Mouse (Mus musculus): ENCODE results near the gene Dennd1a.

The Dennd1a gene

GRCm38 (mm10) chr2:37777958-37778720 lies 509.1 kb downstream of the Dennd1a start:
- peak; percentile 66 for DNase-seq (ENCODE audit: extremely low spot score, low spot score)

GRCm38 (mm10) chr2:37776611-37777411 lies 510.4 kb downstream of the Dennd1a start:
- DNase-seq (ENCODE audit: extremely low spot score, low spot score): no peak

DNA sequence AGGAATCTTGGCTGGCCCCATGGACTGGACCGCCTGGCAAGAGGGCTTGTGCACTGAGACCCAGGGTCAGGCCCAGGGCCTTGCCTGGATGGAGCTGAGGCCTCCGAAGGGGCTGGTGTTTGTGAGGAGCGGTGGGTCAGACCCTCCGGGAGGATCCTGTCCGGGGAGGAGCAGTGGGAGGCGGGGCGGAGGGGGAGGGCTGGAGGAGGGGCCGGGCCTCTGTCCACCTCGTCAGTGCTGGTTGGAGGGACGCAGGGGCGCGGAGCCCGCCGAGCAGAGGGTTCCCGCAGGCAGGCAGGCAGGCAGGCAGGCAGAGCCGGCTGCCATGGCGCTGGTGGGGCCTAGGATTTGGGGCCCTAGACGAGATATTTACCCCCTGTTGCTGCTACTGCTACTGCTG lies 511.2 kb downstream of the Dennd1a start, which contains the start of gene Crb2:
TSS of gene Crb2 (plus strand) at position 234 of the 400 bp plus-strand sequence.
- peak; percentile 86 for DNase-seq (ENCODE audit: extremely low spot score, low spot score)

- peak; percentile 85 for DNase-seq (ENCODE audit: extremely low spot score, low spot score)
Observed at GRCm38 (mm10) chr2:37774571-37774970, 512.6 kb downstream of the Dennd1a start.

DNA sequence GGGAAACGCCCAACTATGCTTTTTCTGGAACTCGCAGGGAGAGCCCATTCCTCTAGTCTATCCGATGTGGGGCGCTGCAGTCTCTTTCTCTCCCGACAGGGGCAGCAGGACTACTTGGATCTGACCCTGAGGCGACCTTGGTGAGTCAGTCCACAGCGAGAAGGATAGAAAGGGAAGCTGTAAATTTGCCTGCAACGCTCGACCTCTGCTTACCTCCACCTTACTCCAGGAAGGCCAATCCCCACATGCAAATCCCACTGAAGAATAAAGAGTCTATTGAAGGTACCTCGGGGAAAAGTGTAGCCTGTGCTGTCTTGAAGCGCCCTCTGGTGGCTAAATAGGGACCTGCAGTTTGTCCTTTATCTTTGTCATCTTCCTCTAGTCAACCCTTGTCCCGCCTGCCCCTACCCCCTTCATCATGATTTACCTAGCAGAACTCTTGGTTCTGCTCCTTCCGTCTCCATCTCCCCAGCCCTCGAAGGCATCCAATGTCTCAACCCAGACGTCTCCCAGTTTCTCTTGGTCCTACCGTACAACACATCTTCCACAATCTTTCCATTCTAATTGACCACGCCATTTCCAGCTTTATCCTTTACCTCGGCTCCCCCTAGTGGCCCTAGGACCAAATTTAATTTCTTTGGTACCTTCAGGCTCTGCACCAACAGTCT lies 515.4 kb downstream of the Dennd1a start:
- DNase-seq (ENCODE audit: extremely low spot score, low spot score): peak; percentile 93

DNA sequence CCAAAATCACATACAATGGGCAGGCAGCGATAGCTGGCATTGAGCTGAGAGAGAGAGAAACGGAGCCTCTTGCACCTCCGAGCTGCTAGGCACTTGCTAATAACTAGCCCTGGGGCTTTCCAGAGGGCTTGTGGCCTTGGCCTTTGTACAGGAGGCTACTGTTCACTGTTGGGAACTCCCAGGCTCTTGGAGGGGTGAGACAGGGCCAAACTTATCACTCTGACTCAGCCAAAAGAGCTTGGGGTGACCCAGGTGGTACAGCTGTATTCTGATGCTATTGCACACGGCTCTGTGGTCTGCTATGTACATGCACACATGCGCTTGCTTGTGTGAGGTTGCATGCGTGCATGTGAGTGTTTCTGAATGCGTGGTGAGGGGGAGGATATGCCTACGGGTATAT lies 517.4 kb downstream of the Dennd1a start:
- no peak for DNase-seq (ENCODE audit: extremely low spot score, low spot score)

DNA sequence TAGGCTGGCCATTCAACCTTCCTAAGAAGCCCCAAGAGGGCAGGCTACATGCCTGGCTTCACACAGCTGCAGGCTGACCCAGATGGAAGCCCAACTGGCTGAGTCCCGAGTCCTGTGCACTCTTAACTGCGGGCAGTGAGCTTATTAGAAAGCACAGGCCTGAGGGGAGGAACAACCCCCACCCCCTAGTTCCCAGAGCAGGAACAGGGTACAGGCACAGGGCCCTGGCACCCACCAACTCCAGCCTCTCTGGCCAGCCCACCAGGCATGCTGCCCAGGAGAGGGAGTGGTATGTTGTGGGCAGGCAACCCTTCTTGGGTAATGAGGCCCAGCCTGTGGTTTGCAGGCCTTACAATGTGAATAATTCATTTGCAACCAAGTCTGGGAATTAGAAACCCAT lies 518.3 kb downstream of the Dennd1a start:
- no peak for DNase-seq (ENCODE audit: extremely low spot score, low spot score)

GRCm38 (mm10) chr2:37767739-37768138 lies 519.5 kb downstream of the Dennd1a start:
- DNase-seq (ENCODE audit: extremely low spot score, low spot score): no peak

GRCm38 (mm10) chr2:37767080-37767547 lies 520.1 kb downstream of the Dennd1a start:
- peak; percentile 45 for DNase-seq (ENCODE audit: extremely low spot score, low spot score)

GRCm38 (mm10) chr2:37766027-37766761 lies 521.0 kb downstream of the Dennd1a start:
- no peak for DNase-seq (ENCODE audit: extremely low spot score, low spot score)

DNA sequence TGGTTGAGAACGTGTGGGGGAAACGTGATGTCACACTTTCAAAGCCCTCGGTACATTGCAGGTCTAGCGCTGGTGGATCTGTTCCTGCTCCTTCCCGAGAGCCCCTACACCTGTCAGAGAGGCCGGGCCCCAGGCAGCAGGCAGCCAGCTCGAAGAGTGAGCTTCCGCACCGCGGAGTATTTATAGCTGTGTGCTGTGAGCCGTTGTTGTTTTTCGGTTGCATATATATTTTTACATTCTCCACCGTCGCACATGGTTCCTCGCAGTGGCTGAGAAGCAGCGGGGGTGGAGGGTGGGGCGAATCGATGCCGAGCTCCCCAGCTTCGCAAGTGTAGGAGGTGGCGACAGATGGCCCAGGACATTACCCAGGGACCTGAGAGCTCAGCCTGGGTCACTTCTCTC lies 522.1 kb downstream of the Dennd1a start:
- DNase-seq (ENCODE audit: extremely low spot score, low spot score): no peak

DNA sequence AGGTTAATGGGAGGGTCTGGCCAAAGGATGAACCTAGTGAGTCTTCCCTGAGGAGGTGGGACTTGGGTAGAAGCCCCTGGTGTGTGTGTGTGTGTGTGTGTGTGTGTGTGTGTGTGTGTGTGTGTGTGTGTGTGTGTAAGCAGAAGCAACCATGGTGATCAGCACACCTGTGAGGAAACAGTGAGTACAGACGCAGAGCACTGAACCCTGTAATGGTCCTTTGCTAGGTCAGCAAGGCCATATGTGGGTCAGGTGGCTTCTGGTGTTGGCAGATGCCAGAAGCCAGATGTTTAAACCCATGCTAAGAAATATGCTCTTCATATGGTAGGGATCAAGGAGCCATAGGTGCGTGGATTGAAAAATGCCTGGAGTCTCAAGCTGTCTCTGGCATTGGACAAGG lies 522.7 kb downstream of the Dennd1a start:
- DNase-seq (ENCODE audit: extremely low spot score, low spot score): no peak

- no peak for DNase-seq (ENCODE audit: extremely low spot score, low spot score)
Observed at GRCm38 (mm10) chr2:37763638-37764037, 523.6 kb downstream of the Dennd1a start.

GRCm38 (mm10) chr2:37760633-37761032 lies 526.6 kb downstream of the Dennd1a start:
- no peak for DNase-seq (ENCODE audit: extremely low spot score, low spot score)

DNA sequence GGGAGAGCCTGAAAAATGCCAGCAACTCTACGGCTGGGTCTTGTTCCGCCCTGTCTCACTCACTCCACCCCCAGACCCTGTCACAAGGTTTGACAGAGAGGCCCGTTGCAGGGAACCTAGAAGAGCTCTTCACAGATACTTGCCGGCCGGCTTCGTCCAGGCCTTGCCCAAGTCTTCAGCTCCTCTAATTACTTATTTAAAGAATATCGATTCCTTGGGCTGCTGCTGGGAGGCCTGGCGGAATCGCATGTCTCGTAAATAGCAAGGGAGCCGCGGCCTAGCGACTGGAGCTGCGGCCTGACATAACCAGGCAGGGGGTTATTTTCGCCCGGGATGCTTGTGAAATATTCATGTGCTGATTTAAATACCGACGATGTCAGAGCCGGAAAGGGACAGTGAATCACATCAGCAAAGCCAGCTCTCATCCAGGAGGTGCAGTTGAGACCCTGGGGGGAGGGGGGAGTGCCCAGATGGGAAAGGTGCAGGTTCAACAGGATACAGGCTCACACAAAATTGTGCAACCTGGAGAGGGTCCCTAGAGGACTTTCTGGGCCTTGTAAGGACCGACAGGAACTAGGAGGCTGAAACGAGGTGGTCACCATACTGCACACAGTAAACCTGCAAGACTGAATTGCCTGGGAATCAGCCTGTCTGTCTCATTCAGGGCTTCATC lies 528.7 kb downstream of the Dennd1a start:
- peak; percentile 44 for DNase-seq (ENCODE audit: extremely low spot score, low spot score)

DNA sequence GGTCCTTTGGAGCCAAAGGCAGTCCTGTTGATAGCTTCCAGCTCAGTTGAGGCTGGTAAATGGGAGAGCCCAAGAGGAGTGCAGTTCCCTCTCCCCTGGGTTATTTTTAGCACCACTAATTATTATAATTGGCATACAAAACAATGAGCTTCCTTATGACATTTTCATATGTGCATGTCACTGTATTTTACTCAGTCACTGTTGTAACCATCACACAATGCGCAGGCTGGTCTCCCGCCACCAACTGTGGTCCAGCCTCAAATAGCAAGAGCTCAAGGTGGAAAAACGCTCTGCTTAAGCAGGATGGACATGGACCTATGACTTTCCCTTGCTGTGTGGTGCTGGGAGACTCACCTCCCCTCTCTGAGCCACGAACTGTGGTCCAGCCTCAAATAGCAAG lies 529.4 kb downstream of the Dennd1a start:
- no peak for DNase-seq (ENCODE audit: extremely low spot score, low spot score)

- DNase-seq (ENCODE audit: extremely low spot score, low spot score): no peak
Observed at GRCm38 (mm10) chr2:37757016-37757415, 530.2 kb downstream of the Dennd1a start.

DNA sequence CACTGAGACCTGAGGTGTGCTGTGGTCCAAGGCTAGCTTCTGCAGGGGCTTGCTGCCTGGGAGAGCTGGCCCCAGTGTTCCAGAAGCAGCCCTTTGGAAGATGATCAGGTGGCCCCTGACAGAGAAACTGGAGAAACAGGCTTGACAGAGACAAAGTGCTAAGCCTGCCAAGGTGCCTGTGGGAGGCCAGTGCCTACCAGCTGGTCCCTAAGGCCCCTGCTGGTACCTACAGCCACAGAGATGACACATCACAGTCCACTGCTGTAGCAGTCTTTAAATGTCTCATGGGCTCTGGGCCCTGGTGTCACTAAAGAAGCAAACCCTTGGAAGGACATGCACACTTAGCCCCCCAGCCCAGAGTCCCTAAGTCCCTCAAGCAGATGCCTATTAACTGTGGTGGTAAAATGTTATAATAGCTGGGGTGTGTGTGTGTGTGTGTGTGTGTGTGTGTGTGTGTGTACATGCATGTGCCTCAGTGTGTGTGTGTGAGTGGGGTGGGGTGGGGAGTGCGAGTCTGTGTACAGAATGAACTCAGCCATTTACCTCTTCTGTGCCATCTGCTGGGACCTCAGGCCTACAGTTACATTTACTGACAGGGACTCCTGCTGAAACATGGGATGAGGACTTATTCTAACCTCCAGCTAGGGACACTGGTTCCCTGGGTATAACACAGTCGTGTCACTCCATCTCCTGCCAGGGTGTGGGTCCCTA lies 530.8 kb downstream of the Dennd1a start:
- DNase-seq (ENCODE audit: extremely low spot score, low spot score): no peak

DNA sequence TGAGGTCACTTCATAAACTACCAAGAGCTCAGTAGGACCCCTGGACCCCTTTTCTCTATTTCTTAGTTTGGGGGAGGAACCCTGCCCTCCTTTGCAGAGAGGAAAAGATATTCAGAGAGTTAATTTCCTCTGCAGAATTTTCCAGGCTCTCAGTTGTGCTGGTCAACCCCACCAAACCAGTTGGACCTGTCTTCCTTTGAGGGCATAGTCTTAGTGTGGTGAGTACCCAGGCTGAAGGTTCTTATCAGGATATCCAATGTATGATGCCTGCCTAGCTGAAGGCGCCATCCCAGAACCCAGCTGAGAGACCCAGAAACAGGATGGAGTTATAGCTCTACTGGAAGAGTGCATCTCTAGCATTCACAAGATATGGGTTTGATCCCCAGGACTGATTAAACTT lies 536.1 kb downstream of the Dennd1a start:
- no peak for DNase-seq (ENCODE audit: extremely low spot score, low spot score)

GRCm38 (mm10) chr2:37749323-37749722 lies 537.9 kb downstream of the Dennd1a start:
- no peak for DNase-seq (ENCODE audit: extremely low spot score, low spot score)

Data from neural tube, embryonic 10.5 days (tissue).